Mouse (Mus musculus): ENCODE measurements around the gene Gna15.
A peak's percentile ranks its signal among the peaks of the same experiment; 100 is the strongest.

Gna15 gene

DNA sequence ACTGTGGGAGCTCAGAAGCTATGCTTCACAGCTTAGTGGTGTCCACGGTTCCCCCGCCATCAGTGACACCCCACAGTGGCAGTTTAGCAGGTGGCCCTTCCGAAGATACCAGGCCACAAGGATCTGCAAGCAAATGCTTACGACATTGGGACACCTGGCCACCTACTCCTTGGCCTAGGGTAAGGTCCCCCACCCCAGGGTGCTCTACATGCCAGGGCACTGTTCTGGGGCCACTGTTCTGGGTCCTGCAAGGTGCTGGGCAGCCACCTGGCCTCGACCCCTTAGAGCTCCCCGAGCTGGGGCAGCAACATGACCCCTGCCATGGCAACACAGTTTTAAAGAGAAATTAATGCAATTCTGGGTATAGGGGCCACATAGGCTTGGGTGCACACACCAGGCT, 28.9 kb downstream of the Gna15 start:
- no peak for DNase-seq

DNA sequence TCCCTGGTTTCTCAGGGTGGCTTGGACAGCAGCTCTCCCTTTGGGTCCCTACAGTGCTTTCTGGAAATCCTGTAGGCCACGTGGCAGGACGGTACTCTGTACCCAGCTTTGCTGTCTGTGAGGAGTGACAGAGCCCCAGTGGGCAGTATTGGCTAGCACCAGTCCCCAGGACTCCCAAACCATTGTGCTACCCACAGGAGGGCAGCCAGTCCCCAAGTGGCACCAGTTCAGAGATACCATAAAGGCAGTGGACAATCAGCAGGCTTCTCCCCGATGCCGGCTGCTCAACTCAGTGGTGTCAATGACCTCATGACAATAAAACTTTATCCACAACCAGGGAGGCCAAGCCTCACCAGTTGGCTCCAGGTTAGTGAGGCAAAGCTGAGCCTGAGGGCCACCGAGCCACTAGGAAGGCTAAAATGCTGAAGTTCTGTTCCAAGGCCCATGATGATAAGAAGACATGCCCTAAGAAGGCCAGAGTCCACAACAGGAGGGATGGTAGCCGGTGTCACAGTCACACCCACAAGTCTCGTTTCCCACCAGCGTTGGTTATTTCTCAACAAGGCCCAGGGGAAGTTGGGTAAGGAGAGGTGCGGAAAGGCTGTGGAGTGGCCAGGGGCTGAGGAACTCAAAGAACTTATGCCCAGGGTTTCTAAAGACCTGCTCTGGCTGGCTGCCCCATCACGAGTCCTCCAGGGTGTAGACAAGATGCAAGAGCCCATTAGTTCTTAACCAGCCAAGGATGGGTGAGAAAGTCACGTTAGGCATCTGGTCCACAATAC, 29.6 kb downstream of the Gna15 start:
- no peak for DNase-seq

DNA sequence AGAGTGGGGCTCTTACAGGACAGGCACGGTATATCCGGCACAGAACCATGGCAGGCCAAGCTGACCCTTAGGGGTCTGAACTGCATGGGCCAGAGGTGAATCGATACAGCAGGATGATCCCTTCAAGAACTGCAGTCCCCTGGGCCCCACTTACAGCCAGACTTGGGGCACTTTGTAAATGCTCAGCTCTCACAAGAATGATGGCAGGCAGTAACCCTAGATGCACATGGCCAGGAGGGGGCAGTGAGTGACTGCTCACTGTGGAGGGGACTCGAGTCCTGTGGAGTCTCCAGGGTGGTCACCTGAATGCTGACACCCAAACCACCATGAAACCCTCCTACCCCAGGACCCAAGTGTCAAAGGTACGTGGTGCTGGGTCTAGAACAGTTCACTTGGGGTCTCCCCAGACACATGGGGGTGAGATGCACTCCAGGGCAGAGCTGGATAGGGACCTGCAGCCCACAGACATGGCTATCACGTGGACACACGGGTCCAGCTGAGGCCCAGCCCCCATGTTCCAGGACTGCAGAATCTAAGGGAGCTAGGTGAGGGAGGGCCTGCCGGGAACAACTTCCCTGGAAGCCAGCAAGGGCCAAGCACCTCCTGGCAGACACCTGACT, 30.3 kb downstream of the Gna15 start:
- DNase-seq = peak; percentile 48 to 49

DNA sequence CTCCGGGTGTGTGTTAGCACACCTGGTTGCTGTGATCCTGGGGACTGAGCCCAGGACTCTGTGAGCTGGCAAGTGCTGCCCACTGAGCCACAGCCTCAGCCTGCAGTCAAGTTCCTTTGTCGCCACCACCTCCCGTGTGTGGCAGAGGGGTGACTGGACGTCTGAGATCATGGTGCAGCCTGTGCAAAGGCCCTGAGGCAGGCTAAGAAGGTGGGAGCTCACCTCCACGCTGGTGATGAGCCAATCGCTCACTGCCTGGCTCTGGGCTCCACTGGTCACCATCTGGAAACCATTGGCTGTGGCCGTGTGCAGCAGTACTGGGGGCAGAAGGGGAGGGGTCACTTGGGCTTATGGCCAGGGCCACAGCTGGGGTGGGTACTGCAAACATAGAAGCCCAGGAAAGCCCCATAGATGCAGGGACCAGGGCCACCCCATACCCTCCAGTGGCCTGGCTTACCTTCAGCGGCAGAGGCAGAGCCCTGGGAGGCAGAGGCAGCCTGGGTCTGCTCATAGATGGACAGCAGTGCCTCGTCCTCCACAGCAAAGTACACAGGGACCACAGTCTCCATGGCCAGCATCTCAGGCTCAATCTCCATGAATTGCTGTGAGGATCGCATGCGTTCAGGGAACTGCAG, 31.3 kb downstream of the Gna15 start:
- DNase-seq = no peak

DNA sequence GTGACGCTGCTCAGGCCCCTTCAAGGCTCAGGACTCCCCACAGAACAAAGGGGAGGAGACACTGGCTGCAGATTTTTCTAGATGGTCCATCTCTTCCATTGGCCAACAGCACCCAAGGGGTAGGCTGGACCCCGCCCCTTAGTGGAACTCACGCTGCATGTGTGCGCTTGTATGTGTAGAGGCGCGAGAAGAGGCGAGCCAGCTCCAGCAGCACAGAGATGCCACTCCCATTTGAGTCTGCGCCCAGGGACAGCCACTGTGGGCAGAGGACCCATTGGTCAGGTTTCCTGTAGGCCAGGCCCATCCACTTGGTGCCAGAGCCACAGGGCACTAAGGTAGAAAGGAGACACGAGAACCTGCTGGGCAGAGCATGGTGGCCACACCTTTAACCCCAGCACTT, 33.0 kb downstream of the Gna15 start:
- no peak for DNase-seq

DNA sequence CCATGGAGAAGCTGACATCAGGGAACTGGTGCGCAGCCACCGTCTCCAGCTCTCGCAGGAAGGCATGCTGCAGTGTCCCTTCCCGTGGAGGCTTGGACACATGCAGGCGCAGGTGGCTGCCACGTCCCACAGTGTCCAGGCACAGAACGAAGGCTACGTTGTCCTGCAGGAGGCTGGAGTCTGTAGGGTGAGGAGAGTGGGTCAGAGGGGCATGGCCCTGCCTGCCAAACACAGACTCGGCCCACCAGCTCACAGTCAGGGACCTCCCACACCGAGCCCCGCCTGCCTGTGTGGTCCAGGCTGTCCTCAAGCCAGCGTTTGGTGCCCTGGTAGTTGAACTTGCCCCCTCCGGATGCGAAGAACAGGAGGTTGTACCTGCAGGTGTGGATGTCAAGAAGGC, 34.1 kb downstream of the Gna15 start:
- no peak for DNase-seq

DNA sequence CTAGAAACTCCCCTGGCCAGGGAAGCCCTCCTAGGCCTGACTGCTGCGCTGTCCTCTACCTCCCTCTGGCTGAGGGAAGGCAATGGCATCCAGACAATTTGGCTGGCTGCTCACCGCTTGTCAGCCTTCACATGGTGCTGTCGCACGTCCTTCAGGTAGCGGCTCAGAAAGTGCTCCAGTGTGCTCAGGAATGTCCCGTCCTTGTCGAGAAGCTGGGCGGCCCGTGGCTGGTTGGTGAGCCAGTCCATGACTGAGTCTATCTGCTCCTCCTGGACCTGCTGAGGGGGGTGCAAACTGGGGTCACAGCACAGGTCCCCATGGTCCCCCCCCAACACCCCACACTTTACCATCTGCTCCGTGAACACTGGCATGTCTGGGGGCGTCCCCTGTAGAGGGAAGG, 35.9 kb downstream of the Gna15 start:
- no peak for DNase-seq

DNA sequence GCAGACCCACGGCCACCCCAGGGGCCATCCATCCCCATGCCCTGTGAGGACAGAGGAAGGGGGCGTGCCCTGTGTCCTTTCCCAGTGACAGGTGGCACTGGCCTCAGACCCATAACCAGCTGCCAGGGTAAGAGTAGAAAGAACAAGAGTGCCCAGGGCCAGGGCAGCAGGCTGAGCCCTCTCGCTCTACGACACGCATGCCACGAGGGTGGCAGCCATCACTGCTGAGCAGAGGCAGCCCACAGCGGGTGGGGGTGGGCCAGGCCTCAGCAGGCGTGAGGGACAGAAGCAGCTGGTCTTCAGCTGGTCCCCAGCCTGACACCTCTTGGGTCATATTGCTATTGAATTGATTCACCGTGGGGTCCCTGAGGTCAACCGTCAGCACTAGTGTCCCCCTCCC, 37.5 kb downstream of the Gna15 start:
- DNase-seq = no peak

DNA sequence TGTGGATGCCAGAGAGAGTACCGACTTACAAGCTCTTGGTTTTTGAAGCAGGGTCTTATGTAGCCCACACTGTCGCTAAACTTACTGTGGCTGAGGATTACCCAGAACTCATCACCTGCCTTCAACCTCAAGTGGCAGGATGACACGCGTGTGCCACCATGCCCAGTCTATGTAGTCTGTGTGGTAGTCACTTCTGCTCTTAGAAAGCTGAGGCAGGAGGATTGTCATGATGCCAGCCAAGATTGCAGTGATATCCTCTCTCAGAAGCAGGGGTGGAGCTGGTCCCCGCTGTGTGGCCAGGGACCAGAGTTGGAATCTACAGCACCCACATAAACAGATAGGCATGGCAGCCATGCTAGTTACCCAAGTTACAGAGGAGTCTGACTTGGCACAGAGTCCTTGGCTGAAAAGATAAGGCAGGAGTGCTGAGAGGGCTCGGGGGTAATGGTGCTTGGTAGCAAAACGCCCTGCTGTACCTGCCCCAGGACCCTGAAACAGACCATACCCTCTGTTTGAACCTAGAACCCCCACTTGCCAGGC, 38.5 kb downstream of the Gna15 start:
- no peak for DNase-seq

DNA sequence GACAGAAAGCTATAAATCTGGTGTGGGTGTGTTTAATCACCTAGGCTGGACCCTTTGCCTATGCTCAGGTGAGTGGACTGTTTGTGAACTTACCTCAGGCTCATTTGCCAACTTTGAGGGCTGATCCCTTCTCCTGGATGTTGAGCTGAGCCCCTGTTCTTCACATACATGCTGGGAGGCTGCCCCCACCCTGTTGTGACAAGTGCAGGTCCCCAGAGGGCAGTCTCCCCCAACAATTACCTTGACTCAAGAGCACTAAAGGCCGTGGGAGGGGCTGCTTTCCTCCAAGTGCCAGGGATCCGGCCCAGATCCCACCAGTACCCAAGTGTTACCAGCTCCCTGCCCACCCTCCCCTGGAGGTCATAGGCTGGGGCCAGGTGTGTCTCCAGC, 39.0 kb downstream of the Gna15 start:
- DNase-seq = peak; percentile 43 to 51

DNA sequence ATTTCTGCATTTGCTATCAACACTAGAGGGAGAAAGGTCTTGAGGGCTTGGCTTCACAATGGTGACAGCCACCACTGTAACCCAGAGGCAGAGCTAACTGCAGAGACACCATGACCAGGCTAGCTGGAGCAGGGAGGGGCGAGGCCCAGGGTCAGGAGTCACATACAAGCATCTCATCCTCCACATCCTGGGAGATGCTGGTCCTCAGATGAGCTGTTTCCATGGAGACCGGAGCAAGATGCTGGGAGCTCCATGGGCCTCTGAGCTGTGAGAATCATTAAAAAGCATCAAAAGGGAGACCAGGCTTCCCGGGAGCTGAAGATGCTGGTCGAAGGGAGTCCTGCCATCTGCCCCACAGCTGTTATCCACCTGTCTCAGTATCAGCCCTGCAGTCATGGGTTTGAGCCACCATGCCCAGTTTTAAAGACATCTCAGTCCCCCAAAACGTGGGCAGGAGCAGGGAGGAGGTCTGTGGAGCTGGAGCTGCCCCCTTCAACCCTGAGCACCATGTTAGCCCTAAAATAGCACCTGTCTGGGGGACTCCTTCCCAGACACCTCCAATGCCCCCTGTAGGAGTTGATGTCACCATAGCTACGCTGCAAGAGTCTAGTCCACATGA, 39.5 kb downstream of the Gna15 start:
- DNase-seq = no peak

DNA sequence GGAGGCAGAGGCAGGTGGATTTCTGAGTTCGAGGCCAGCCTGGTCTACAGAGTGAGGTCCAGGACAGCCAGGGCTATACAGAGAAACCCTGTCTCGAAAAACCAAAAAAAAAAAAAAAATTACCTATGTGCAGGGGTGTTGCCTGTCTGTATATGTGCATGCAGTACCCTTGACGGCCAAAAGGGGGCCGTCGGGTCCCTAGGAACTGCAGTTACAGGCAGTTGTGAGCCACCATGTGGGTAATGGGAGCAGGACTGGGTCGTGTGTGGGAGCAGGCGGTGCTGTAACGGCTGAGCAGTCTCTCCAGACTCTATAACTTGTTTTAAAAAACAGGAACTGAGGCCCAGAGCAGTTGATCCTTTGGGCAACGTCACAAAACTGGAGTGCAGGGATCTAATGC, 40.0 kb downstream of the Gna15 start:
- peak; percentile 41 to 52 for DNase-seq

DNA sequence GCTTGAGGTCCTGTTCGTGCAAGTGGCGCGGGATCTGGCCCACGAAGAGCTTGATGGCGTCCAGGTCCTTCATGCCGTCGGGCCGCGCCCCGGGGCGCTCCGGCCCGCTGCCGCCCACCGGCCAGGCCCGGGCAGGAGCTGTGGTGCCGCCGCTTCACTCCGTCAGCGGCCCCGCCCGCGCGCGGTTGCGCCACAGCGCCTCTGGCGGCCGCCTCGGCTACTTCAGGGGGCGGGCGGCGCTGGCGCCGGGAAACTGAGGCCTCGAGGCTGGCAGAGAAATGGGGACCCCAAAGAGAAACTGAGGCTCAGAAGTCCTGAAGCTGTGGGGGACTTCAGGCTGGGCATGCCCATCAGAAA, 41.5 kb downstream of the Gna15 start, which contains the start of gene Celf5:
Gene Celf5 (minus strand): TSS at position 177 of the 357 bp plus-strand sequence.
- DNase-seq = peak; percentile 59 to 68

DNA sequence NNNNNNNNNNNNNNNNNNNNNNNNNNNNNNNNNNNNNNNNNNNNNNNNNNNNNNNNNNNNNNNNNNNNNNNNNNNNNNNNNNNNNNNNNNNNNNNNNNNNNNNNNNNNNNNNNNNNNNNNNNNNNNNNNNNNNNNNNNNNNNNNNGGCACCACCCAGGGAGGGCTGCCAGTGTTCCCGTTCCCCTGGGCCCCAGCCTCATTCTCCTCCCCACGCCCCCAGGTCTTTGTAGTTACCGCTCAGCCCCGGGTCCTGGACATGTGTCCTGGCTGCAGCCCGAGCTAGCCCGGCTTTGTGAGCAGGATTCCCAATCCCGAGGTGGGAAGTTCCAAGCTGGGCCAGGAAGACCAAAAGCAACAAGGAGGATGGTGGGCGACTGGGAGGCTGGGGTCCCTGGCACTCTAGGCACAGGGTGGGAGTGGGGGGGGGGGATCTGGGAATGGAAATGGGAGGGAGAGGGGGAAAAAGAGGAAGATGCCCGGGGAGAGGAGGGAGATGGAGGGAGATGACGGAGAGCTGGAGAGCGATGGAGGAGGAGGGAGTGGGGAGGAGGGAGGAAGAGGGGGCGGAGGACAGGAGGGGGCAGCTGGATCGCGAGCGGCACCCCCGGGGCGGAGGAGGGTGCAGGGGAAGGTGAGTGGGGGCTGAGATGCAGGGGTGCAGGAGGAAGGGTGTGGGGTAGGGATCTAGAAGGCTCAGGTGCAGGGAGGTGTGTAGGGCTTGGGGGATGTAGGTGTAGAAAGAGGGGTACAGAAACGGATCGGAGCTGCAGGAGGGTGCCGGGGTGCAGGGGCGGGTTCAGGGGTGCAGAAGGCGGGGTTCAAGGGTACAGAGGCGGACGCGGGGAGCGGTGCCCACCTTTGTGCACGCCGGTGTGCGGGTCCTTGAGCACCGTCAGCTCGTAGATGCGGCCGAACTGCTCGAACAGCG, 42.2 kb downstream of the Gna15 start:
- DNase-seq = no peak

DNA sequence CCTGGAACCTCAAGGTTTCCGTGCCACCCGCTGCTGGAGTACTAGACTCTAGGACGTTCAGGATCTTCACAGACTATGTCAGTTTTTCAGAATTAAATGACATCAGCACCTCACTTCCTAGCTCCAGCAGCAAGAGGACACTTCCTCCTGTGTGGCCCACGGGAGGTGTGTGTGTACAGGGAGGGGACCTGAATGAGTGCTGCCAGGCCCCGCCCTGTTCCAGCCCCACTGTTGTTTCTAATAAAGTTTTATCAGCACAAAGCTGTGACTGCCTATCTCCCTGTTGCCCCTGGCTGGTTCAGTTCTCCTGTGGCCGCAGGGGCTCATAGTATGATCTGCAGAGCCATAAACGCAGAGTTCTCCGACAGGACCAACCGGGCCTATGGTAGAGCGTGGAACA, 49.6 kb downstream of the Gna15 start:
- DNase-seq = no peak

DNA sequence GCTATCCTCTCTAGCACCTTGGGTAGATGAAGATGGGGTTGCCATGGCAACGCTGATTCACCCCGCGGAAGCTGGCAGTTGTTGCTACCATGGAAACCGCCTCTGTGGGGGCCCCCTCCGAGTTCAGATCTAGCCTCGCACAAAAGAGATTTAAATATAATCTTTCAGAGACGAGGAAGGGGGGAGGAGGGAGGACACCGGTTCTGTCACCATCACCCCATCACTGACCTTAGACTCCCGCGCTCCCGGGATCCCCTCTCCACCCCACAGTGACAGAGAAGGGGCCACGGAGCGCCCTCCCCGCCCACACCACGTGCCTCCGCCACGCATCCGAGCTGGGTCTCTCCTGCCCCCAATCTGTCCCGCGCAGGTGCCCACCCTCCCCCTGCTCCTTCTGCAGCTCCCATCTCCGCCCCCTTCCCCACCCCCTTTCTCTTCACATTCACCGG, 51.0 kb downstream of the Gna15 start:
- peak in 1 of 2 experiments; percentile 71 for DNase-seq

DNA sequence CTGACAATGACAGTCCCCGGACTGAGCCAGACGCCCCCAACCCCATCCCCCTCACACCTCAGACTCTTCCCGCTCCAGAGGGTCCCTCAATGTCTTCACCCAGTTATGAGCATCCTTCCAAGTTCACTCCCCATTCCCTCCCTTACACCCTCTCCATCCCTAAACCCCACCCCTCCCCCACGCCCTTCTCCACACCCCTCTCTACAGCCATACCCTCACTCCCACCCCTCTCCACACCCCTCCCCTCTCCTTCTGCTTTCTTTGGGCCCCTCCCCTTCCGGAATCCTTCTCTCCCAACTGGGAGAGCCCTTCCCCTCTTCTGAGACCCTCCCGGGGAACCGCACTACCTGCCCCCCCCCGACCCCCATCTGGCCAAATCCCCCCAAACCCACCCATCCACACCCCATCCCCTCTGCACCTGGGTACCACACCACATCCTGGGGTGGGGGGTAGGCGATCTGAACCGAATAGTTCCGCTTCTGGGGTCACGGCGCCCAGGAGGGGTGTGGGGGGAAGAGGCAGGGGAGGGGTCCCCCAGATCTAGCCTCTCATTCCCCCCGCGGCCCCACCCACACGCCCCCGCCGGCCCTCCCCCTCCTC, 51.5 kb downstream of the Gna15 start:
- peak in 1 of 2 experiments; percentile 42 for DNase-seq

DNA sequence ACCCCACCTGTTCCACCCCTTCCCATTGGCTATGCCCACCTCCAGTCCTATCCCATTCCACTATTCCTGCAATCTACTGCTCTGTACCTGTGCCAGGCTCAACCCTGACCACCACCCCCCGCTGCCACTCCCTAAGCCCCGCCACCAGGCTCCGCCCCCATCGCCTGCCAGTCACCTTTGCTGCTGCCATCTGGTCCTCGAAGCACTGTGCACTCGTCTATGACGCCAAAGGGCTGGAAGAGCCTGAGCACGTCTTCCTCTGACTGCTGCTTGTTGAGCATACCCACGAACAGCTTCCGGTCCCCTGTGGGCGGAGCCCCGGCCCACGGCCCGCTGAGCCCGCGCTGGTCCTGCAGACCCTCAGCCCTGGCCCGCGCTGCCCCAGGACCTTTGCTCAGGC, 53.6 kb downstream of the Gna15 start:
- DNase-seq = peak; percentile 39 to 67

DNA sequence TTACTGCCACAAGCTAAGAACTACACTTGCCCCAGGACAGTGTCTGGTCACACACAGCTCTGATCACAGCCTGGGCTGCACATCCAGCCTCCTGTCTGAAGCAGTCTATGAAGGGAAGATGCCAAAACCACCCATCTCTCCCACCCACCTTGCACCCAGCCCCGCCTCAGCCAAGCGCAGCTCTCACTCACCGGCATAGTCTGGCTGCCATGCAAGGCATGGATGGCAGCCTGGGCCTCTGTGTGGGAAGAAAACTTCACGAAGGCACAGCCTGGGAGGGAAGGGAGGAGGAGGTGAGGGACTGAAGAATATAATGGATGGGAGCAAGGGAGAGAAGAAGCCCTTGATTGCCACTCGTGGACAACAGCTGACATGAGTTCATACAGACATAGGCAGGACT, 54.8 kb downstream of the Gna15 start:
- peak in 1 of 2 experiments; percentile 3 for DNase-seq

DNA sequence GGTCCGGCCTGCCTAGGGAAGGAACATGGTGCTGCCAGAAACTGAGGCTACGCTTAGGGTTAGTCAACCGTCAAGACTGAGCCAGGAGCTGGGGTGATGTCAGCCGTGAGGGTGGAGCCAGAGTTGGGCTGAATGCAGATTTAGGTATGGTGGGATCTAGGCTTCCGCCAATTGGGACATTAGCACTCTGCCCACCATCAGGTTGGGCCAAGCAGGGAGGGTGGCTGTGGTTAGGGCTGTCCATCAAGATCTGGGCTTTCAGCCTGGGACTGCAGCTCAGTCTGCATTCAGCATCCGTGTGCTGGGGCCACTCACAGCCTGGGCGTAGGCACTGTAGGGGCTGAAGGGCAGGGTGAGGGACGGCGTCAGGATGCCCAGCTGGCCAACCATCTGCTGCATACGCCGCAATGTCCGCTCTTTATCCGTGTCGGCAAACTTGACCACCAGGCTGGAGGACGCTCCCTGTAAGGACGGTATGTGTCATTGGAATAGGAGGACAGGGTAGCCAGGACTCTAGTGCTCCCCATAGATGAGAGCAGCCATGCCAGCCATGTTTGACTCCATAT, 56.3 kb downstream of the Gna15 start:
- DNase-seq = no peak

DNA sequence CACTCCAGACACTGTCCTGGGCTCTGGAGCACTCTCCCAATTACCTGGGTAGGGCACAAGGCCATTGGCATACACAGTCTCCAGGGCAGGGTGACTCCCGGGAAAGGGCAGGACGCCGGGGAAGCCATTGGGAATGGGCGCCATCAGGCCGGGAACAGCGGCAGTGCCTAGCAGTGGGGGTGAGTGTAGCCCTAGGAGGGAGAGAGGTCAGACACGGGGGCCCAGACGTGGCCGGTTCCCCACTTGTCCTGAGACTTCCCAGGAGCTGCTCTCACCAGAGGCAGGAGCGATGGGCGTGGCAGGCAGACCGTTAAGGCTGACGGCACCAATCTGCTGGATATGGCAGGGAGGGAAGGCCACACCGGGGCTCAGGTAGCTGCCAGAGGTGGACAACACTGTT, 57.1 kb downstream of the Gna15 start:
- no peak for DNase-seq

All from thymus, postnatal 36 days (tissue).